Mouse (Mus musculus) myocyte (in vitro differentiated cells): ENCODE results near the gene Sema3g. TPM values are rescaled to one million over a fixed set of nuclear protein-coding genes. Genes with fewer than 3 reads are reported as not detected.

Experiments used
- H3K27me3 ChIP-seq: one replicate; pipeline ENCODE4 v1.6.1; 2011; ENCODE audit not compliant: control insufficient read depth, insufficient read depth, insufficient read length
- H3K36me3 ChIP-seq: one replicate; pipeline ENCODE4 v1.6.1; 2011; ENCODE audit not compliant: control insufficient read depth, insufficient read depth
- H3K4me2 ChIP-seq: one replicate; pipeline ENCODE4 v1.6.1; 2011; ENCODE audit warnings: low read depth, control low read depth
- H3K4me3 ChIP-seq: one replicate; pipeline ENCODE4 v1.5.1; 2011; ENCODE audit warnings: mild to moderate bottlenecking, control low read depth, moderate library complexity
- H3K79me2 ChIP-seq: one replicate; pipeline ENCODE4 v1.6.1; 2011; ENCODE audit not compliant: control insufficient read depth, insufficient read depth
- H3ac ChIP-seq: one replicate; pipeline ENCODE4 v1.6.1; 2011; ENCODE audit not compliant: control insufficient read depth, insufficient read length
- CEBPB ChIP-seq: IDR thresholded peaks from 2 replicates; pipeline ENCODE4 v1.6.1; 2011; ENCODE audit warnings: mild to moderate bottlenecking, moderate library complexity; ENCODE audit not compliant: poor library complexity, insufficient read depth, severe bottlenecking
- E2F4 ChIP-seq: IDR thresholded peaks from one replicate; pipeline ENCODE4 v1.6.1; 2011; ENCODE audit warnings: mild to moderate bottlenecking, control low read depth, moderate library complexity; ENCODE audit not compliant: insufficient read depth
- MAX ChIP-seq: IDR thresholded peaks from one replicate; pipeline ENCODE4 v1.6.1; 2011; ENCODE audit warnings: low read depth, mild to moderate bottlenecking, control low read depth
- MYOD1 ChIP-seq, 3 experiments: IDR thresholded peaks; one replicate each; pipeline ENCODE4 v1.6.1; 2011; ENCODE audit warnings: control low read depth in 2 of 3, low read depth in 2 of 3, mild to moderate bottlenecking in 2 of 3, moderate library complexity in 1 of 3; ENCODE audit not compliant: insufficient read length in 2 of 3, control insufficient read depth in 1 of 3
- MYOG ChIP-seq, 3 experiments: IDR thresholded peaks; one replicate each; pipeline ENCODE4 v1.6.1; 2011; ENCODE audit warnings: control low read depth in 2 of 3, low read depth in 2 of 3, mild to moderate bottlenecking in 2 of 3; ENCODE audit not compliant: insufficient read length in 2 of 3, control insufficient read depth in 1 of 3, insufficient read depth in 1 of 3
- POLR2A ChIP-seq: IDR thresholded peaks from one replicate; pipeline ENCODE4 v1.6.1; 2011; ENCODE audit warnings: low read depth, mild to moderate bottlenecking, control low read depth, moderate library complexity; ENCODE audit not compliant: insufficient read length
- POLR2AphosphoS2 ChIP-seq: IDR thresholded peaks from one replicate; pipeline ENCODE4 v1.6.1; 2011; ENCODE audit warnings: low read depth, control low read depth; ENCODE audit not compliant: insufficient read length
- REST ChIP-seq: IDR thresholded peaks from one replicate; pipeline ENCODE4 v1.6.1; 2011; ENCODE audit warnings: mild to moderate bottlenecking, control low read depth, moderate library complexity; ENCODE audit not compliant: insufficient read depth, insufficient read length
- SRF ChIP-seq: IDR thresholded peaks from one replicate; pipeline ENCODE4 v1.6.1; 2011; ENCODE audit warnings: low read depth; ENCODE audit not compliant: control insufficient read depth, insufficient read length
- TCF12 ChIP-seq: IDR thresholded peaks from one replicate; pipeline ENCODE4 v1.6.1; 2011; ENCODE audit warnings: mild to moderate bottlenecking, control low read depth; ENCODE audit not compliant: poor library complexity, insufficient read depth, severe bottlenecking
- TCF3 ChIP-seq: IDR thresholded peaks from one replicate; pipeline ENCODE4 v1.6.1; 2011; ENCODE audit warnings: low read depth, control low read depth; ENCODE audit not compliant: insufficient read length
- USF1 ChIP-seq: IDR thresholded peaks from one replicate; pipeline ENCODE4 v1.6.1; 2011; ENCODE audit warnings: low read depth, mild to moderate bottlenecking, control low read depth, moderate library complexity
- polyA plus RNA-seq: library from polyadenylated mRNA; unstranded; fragments of >200 nt; fragmentation: generic; extraction: Trizol; gene quantifications from one replicate; pipeline ENCODE4 v1.2.1, GENCODE M21; 2012; ENCODE audit warnings: missing spikeins

The Sema3g gene
- polyA plus RNA-seq, 1 experiment = 1.8 TPM

GRCm38 (mm10) chr14:31230442-31230841, 12.8 kb downstream of the Sema3g start:
- Histone ChIP-seq H3K4me3 (no peak overlapping the region), H3K79me2 (no peaks in the 10 kb centered on the region), H3ac (no peak overlapping the region), H3K4me2 (no peak overlapping the region), H3K36me3 (no peaks in the 10 kb centered on the region), H3K27me3 (peaks cover 6% of the 10 kb centered on the region)
- TF ChIP-seq E2F4 (no peak), POLR2A (no peak), SRF (no peak), MYOG (IDR thresholded peaks at IDR 0.05; ENCODE audit: control insufficient read depth in 1 of 3, insufficient read depth in 1 of 3, insufficient read length in 2 of 3, low read depth in 2 of 3) (no peak), TCF3 (no peak)

DNA sequence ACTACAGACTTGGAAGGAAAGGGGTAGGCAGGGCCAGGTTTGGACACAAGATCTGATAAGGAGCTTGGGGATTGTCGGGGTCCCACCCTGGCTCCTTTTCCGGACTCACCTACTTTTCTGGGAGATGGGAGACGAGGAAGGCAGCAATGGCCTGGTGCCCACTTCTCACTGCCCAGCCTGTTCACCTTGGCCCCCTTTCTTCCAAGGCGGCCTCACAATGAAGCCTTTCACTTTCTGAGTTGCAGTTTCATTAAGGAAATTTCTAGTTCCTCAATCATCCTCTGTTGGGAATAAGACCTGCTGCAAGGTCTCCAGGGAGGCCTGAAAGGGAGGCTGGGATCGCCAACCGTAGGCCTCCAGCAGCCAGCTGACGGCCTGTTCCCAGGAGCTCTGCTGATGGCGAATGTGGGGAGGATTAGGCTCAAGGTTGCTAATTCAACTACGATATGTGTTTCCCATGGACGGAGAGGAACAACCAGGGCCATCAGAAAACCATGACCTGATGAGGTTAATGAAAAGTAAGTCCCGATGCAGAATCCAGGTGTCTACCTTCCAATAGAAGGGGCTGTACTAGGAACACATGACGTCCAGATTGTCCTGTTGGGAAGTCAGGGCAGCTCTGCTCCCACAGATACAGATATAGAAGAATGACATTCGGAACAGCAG, 14.9 kb downstream of the Sema3g start:
- Histone ChIP-seq H3K79me2 (no peaks in the 10 kb centered on the region), H3K4me3 (no peak overlapping the region), H3K36me3 (no peaks in the 10 kb centered on the region), H3K27me3 (peaks cover 6% of the 10 kb centered on the region), H3ac (no peak overlapping the region), H3K4me2 (no peak overlapping the region)
- no peak for TF ChIP-seq POLR2A
- TF ChIP-seq POLR2AphosphoS2 = no peak
- TF ChIP-seq MYOG (IDR thresholded peaks at IDR 0.05; ENCODE audit: control insufficient read depth in 1 of 3, insufficient read depth in 1 of 3, insufficient read length in 2 of 3, low read depth in 2 of 3) = no peak
- no peak for TF ChIP-seq SRF
- no peak for TF ChIP-seq MYOD1 (IDR thresholded peaks at IDR 0.05; ENCODE audit: control insufficient read depth in 1 of 3, insufficient read length in 2 of 3, low read depth in 2 of 3)
- no peak for TF ChIP-seq USF1
- no peak for TF ChIP-seq MAX
- TF ChIP-seq CEBPB = no peak
- no peak for TF ChIP-seq E2F4
- no peak for TF ChIP-seq TCF12
- TF ChIP-seq TCF3 = no peak
- TF ChIP-seq REST = no peak

GRCm38 (mm10) chr14:31233070-31233995, 15.7 kb downstream of the Sema3g start:
- no peaks in the 10 kb centered on the region for H3K79me2 ChIP-seq
- TF ChIP-seq REST (no peak), MAX (no peak), USF1 (no peak), MYOD1 (IDR thresholded peaks at IDR 0.05; ENCODE audit: control insufficient read depth in 1 of 3, insufficient read length in 2 of 3, low read depth in 2 of 3) (no peak), TCF12 (no peak), SRF (no peak), TCF3 (no peak), POLR2A (no peak), POLR2AphosphoS2 (no peak), MYOG (IDR thresholded peaks at IDR 0.05; ENCODE audit: control insufficient read depth in 1 of 3, insufficient read depth in 1 of 3, insufficient read length in 2 of 3, low read depth in 2 of 3) (no peak)

DNA sequence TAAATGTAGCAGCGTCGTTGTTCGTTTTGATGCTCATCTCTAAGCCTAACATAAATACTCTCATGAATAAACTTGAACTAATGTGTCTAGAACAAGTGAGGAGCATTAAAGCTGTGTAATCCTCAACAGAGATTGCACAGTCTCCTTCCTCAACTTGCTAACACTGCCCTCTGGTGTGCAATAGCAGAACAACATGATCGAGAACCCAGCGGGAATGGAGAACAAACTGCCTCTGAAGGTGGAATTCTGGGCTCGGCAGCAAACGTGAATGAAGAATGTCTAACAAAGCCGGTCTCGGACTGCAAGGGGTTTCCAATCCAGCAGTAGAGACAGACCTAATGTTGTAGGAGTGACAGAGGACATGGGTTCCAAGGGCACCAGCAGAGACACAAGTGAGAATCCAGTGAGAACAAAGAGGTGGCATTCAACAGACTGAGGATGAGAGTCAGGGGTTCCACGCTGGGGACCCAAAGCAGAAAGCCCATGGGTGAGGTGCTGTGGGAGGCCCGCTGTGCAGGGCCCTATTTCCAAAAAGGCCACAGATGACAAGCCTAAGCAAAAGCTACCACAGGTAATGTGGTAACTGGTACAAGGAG, 16.4 kb downstream of the Sema3g start:
- Histone ChIP-seq H3K27me3 (peaks cover under 1% of the 10 kb centered on the region), H3ac (no peak overlapping the region), H3K4me2 (peak overlapping the region; percentile 70), H3K4me3 (no peak overlapping the region), H3K36me3 (no peaks in the 10 kb centered on the region), H3K79me2 (no peaks in the 10 kb centered on the region)
- no peak for TF ChIP-seq TCF3
- no peak for TF ChIP-seq USF1
- TF ChIP-seq E2F4 = no peak
- TF ChIP-seq CEBPB = 0 out of 2 replicates have a peak, but pooled peaks have one; percentile 25
- TF ChIP-seq TCF12 = no peak

More at GRCm38 (mm10) chr14:31233070-31233995, 15.7 kb downstream of the Sema3g start:
- Histone ChIP-seq H3K36me3 (no peaks in the 10 kb centered on the region), H3K4me2 (no peak overlapping the region), H3K27me3 (peaks cover 6% of the 10 kb centered on the region), H3K4me3 (no peak overlapping the region), H3ac (no peak overlapping the region)
